Comparison of ENCODE assay signal across 19 mouse cellular contexts in the genomic region with DNA sequence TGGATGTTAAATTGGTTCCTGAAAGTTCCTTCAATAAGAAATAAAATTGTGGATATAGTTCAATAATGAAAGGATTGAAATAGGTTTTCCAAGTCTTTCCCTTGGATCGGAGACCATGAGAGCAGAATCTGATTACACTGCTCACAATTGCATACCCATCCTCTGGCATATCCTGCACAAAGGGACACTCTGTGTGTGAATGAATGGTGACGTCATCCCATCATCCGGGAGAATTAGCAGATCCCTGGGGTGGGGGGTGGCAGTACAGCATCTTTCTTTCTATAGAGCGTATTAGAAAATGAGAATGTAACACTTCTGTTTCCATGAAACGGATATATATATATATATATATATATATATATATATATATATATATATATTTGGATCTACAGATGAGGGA.
DNase-seq lines count a peak whose midpoint lies in the region; ATAC-seq and TF ChIP-seq lines count a peak whose summit lies in the region.
"Had no signal": no experiment of that assay in that cellular context is flagged by ENCODE, and none has a peak within 500 bp of the region (broad histone marks: within the 10 kb centered on the region; RNA-seq: fewer than 3 reads in every experiment).

No protein-coding gene starts in this region.

- H3K9me3 ChIP-seq in forebrain, embryonic 14.5 days (replicated peaks; ENCODE audit: control insufficient read depth, low read length), result no peaks in the 10 kb centered on the region
- H3K9me3 ChIP-seq in forebrain, postnatal 0 days (ENCODE audit: low read length), result no peaks in the 10 kb centered on the region
- H3K9me3 ChIP-seq in midbrain, embryonic 11.5 days (ENCODE audit: control insufficient read depth, low read length), result no peaks in the 10 kb centered on the region
- H3K9me3 ChIP-seq in midbrain, embryonic 10.5 days (replicated peaks), result no peaks in the 10 kb centered on the region
- H3K9me3 ChIP-seq: embryonic facial prominence, embryonic 12.5 days; heart, embryonic 15.5 days; hindbrain, embryonic 15.5 days had no signal

- no peak for TF ChIP-seq CTCF in forebrain, postnatal 0 days (IDR thresholded peaks at IDR 0.05; ENCODE audit: low read depth)

- WGBS in forebrain, embryonic 14.5 days, result 55% methylated on average over 5 of the region's 5 CpGs
- 53% methylated on average over 5 of the region's 5 CpGs for WGBS in forebrain, postnatal 0 days
- 66% methylated on average over 5 of the region's 5 CpGs for WGBS in midbrain, embryonic 11.5 days
- WGBS in midbrain, embryonic 10.5 days, result 79% methylated on average over 5 of the region's 5 CpGs

- H3K27me3 ChIP-seq in forebrain, embryonic 14.5 days (replicated peaks; ENCODE audit: control insufficient read depth, insufficient read depth, low read length), result no peaks in the 10 kb centered on the region
- no peaks in the 10 kb centered on the region for H3K27me3 ChIP-seq in forebrain, postnatal 0 days (ENCODE audit: insufficient read depth, low read length)
- H3K27me3 ChIP-seq in midbrain, embryonic 11.5 days (ENCODE audit: control insufficient read depth, insufficient read depth, low read length), result no peaks in the 10 kb centered on the region
- no peaks in the 10 kb centered on the region for H3K27me3 ChIP-seq in midbrain, embryonic 10.5 days (ENCODE audit: low read depth, poor library complexity, severe bottlenecking)
- H3K27me3 ChIP-seq: CH12.LX; embryonic facial prominence, embryonic 12.5 days; heart, embryonic 15.5 days; hindbrain, embryonic 15.5 days had no signal

- ATAC-seq in forebrain, embryonic 14.5 days, result peak; percentile 55; the same call in 1 of the 2 replicates
- ATAC-seq in forebrain, postnatal 0 days, result no peak
- ATAC-seq in midbrain, embryonic 11.5 days (ENCODE audit: low FRiP score), result peak; percentile 66; the same call in 1 of the 2 replicates
- ATAC-seq: activated CD4-positive, CD25-positive, alpha-beta regulatory T cell, adult 4 months; Patski had no signal

- H3K27ac ChIP-seq in forebrain, embryonic 14.5 days (ENCODE audit: low read depth, low read length), result no peak overlapping the region
- H3K27ac ChIP-seq in forebrain, postnatal 0 days (ENCODE audit: low read depth, low read length), result no peak overlapping the region
- H3K27ac ChIP-seq in midbrain, embryonic 11.5 days (ENCODE audit: low read depth, low read length), result no peak overlapping the region
- H3K27ac ChIP-seq in midbrain, embryonic 10.5 days (replicated peaks), result no peak overlapping the region
- H3K27ac ChIP-seq: embryonic facial prominence, embryonic 12.5 days; heart, adult 2 months; heart, embryonic 15.5 days; hindbrain, embryonic 15.5 days had no signal

- H3K9ac ChIP-seq in forebrain, embryonic 14.5 days (ENCODE audit: low read length), result no peak overlapping the region
- no peak overlapping the region for H3K9ac ChIP-seq in forebrain, postnatal 0 days
- H3K9ac ChIP-seq in midbrain, embryonic 11.5 days (ENCODE audit: low read length), result no peak overlapping the region
- H3K9ac ChIP-seq: embryonic facial prominence, embryonic 12.5 days; heart, embryonic 15.5 days; hindbrain, embryonic 15.5 days had no signal

- peaks cover 3% of the 10 kb centered on the region; the same call in 1 of the 2 replicates for H3K4me1 ChIP-seq in forebrain, embryonic 14.5 days (ENCODE audit: control insufficient read depth, insufficient read depth, low read length)
- no peaks in the 10 kb centered on the region for H3K4me1 ChIP-seq in forebrain, postnatal 0 days (ENCODE audit: insufficient read depth)
- no peaks in the 10 kb centered on the region for H3K4me1 ChIP-seq in midbrain, embryonic 11.5 days (ENCODE audit: control insufficient read depth, insufficient read depth, low read length)
- H3K4me1 ChIP-seq in midbrain, embryonic 10.5 days, result 0 out of 2 replicates have a peak, but pooled peaks cover 2% of the 10 kb centered on the region
- H3K4me1 ChIP-seq: embryonic facial prominence, embryonic 12.5 days; heart, embryonic 15.5 days; hindbrain, embryonic 15.5 days had no signal

- no peak overlapping the region for H3K4me2 ChIP-seq in forebrain, embryonic 14.5 days (ENCODE audit: low read length)
- no peak overlapping the region for H3K4me2 ChIP-seq in forebrain, postnatal 0 days (ENCODE audit: low read depth)
- H3K4me2 ChIP-seq in midbrain, embryonic 11.5 days, result no peak overlapping the region
- H3K4me2 ChIP-seq: embryonic facial prominence, embryonic 12.5 days; heart, embryonic 11.5 days; heart, embryonic 15.5 days; hindbrain, embryonic 15.5 days had no signal

- DNase-seq in forebrain, embryonic 14.5 days (ENCODE audit: low spot score), result peak; percentile 24
- DNase-seq in forebrain, postnatal 0 days, result no peak
- no peak for DNase-seq in midbrain, embryonic 11.5 days (ENCODE audit: low spot score, missing footprints)
- no peak for DNase-seq in midbrain, embryonic 10.5 days (ENCODE audit: low spot score)
- peak; percentile 73 for DNase-seq in brain, adult 2 months (ENCODE audit: low read depth, low spot score)
- DNase-seq in mesoderm, embryonic 11.5 days (ENCODE audit: low read depth, low spot score), result peak; percentile 19
- DNase-seq: adrenal gland, postnatal 14 days; cerebellum, adult 8-10 months; cerebellum, postnatal 25 days; gastrocnemius, postnatal 14 days; heart, adult 2 months; heart, postnatal 14 days had no signal

- no peaks in the 10 kb centered on the region for H3K36me3 ChIP-seq in forebrain, embryonic 14.5 days (ENCODE audit: control insufficient read depth, insufficient read depth, low read length)
- H3K36me3 ChIP-seq in forebrain, postnatal 0 days (ENCODE audit: insufficient read depth), result no peaks in the 10 kb centered on the region
- H3K36me3 ChIP-seq in midbrain, embryonic 11.5 days (ENCODE audit: control insufficient read depth, insufficient read depth, low read length), result no peaks in the 10 kb centered on the region
- H3K36me3 ChIP-seq in midbrain, embryonic 10.5 days, result no peaks in the 10 kb centered on the region
- H3K36me3 ChIP-seq: embryonic facial prominence, embryonic 12.5 days; heart, embryonic 15.5 days; hindbrain, embryonic 15.5 days had no signal

- no peak overlapping the region for H3K4me3 ChIP-seq in forebrain, embryonic 14.5 days (ENCODE audit: low read depth, low read length)
- no peak overlapping the region for H3K4me3 ChIP-seq in forebrain, postnatal 0 days (ENCODE audit: low read depth, low read length)
- no peak overlapping the region for H3K4me3 ChIP-seq in midbrain, embryonic 11.5 days (ENCODE audit: low read depth, low read length)
- no peak overlapping the region for H3K4me3 ChIP-seq in midbrain, embryonic 10.5 days
- H3K4me3 ChIP-seq: embryonic facial prominence, embryonic 12.5 days; heart, adult 2 months; heart, embryonic 15.5 days; hindbrain, embryonic 15.5 days had no signal

Comparison
In these comparisons a context has a peak if more than half of its experiments do, and no peak if none do; other contexts are left out.
1. DNase-seq: peak in forebrain, embryonic 14.5 days (single experiment), brain, adult 2 months (single experiment) and mesoderm, embryonic 11.5 days (single experiment); none in forebrain, postnatal 0 days (single experiment), midbrain, embryonic 11.5 days (single experiment) and midbrain, embryonic 10.5 days (single experiment).